Mouse (Mus musculus): ENCODE results near the gene Pax7.

The Pax7 gene

GRCm38 (mm10) chr4:139831501-139832230 lies 1.7 kb downstream of the Pax7 start:
- no peak for DNase-seq (ENCODE audit: low spot score in 2 of 2)

- DNase-seq (ENCODE audit: low spot score in 2 of 2): no peak
Measured at GRCm38 (mm10) chr4:139830581-139831387, 2.5 kb downstream of the Pax7 start.

- no peak for DNase-seq (ENCODE audit: low spot score in 2 of 2)
Measured at GRCm38 (mm10) chr4:139830053-139830452, 3.3 kb downstream of the Pax7 start.

- DNase-seq (ENCODE audit: low spot score in 2 of 2): no peak
Measured at GRCm38 (mm10) chr4:139828871-139829590, 4.3 kb downstream of the Pax7 start.

GRCm38 (mm10) chr4:139828283-139828678 lies 5.0 kb downstream of the Pax7 start:
- DNase-seq (ENCODE audit: low spot score in 2 of 2): no peak

GRCm38 (mm10) chr4:139827501-139828282 lies 5.6 kb downstream of the Pax7 start:
- DNase-seq (ENCODE audit: low spot score in 2 of 2): no peak

- no peak for DNase-seq (ENCODE audit: low spot score in 2 of 2)
Measured at GRCm38 (mm10) chr4:139826231-139826630, 7.1 kb downstream of the Pax7 start.

GRCm38 (mm10) chr4:139825326-139826112 lies 7.8 kb downstream of the Pax7 start:
- DNase-seq (ENCODE audit: low spot score in 2 of 2): no peak

GRCm38 (mm10) chr4:139824572-139825325 lies 8.6 kb downstream of the Pax7 start:
- DNase-seq (ENCODE audit: low spot score in 2 of 2): no peak

- DNase-seq (ENCODE audit: low spot score in 2 of 2): no peak
Measured at GRCm38 (mm10) chr4:139823870-139824472, 9.4 kb downstream of the Pax7 start.

- DNase-seq (ENCODE audit: low spot score in 2 of 2): no peak
Measured at GRCm38 (mm10) chr4:139823138-139823869, 10.0 kb downstream of the Pax7 start.

- no peak for DNase-seq (ENCODE audit: low spot score in 2 of 2)
Measured at GRCm38 (mm10) chr4:139822214-139823137, 10.9 kb downstream of the Pax7 start.

- no peak for DNase-seq (ENCODE audit: low spot score in 2 of 2)
Measured at GRCm38 (mm10) chr4:139821491-139822160, 11.7 kb downstream of the Pax7 start.

GRCm38 (mm10) chr4:139821071-139821470 lies 12.3 kb downstream of the Pax7 start:
- DNase-seq (ENCODE audit: low spot score in 2 of 2): no peak

GRCm38 (mm10) chr4:139819411-139820030 lies 13.8 kb downstream of the Pax7 start:
- DNase-seq (ENCODE audit: low spot score in 2 of 2): no peak

GRCm38 (mm10) chr4:139818163-139818562 lies 15.2 kb downstream of the Pax7 start:
- DNase-seq (ENCODE audit: low spot score in 2 of 2): no peak
